Mouse (Mus musculus): ENCODE measurements around the gene Prph2. TPM values are rescaled to one million over a fixed set of nuclear protein-coding genes. Genes with fewer than 3 reads are reported as not detected.

The Prph2 gene
- polyA plus RNA-seq, 1 experiment from 2014 or later = not detected

GRCm38 (mm10) chr17:46897221-46897950 lies 12.9 kb upstream of the Prph2 start:
- peaks cover 4% of the 10 kb centered on the region for H3K36me3 ChIP-seq
- whole genome bisulfite sequencing = 49% methylated on average over 13 of the region's 13 CpGs
- H3K4me2 ChIP-seq (replicated peaks) = no peak overlapping the region
- H3K9ac ChIP-seq (replicated peaks) = no peak overlapping the region
- no peaks in the 10 kb centered on the region for H3K9me3 ChIP-seq
- peaks cover 16% of the 10 kb centered on the region for H3K4me1 ChIP-seq (replicated peaks)
- H3K27ac ChIP-seq = no peak overlapping the region
- H3K27me3 ChIP-seq = no peaks in the 10 kb centered on the region
- ATAC-seq = no peak
- no peak overlapping the region for H3K4me3 ChIP-seq (replicated peaks)

GRCm38 (mm10) chr17:46900941-46901340 lies 9.3 kb upstream of the Prph2 start:
- Histone ChIP-seq H3K9ac (replicated peaks) (no peak overlapping the region), H3K9me3 (no peaks in the 10 kb centered on the region), H3K4me3 (replicated peaks) (no peak overlapping the region), H3K4me1 (replicated peaks) (no peaks in the 10 kb centered on the region), H3K27me3 (no peaks in the 10 kb centered on the region), H3K27ac (no peak overlapping the region), H3K36me3 (no peaks in the 10 kb centered on the region), H3K4me2 (replicated peaks) (no peak overlapping the region)
- 49% methylated on average over 2 of the region's 2 CpGs for WGBS
- no peak for ATAC-seq

GRCm38 (mm10) chr17:46903876-46904490 lies 6.3 kb upstream of the Prph2 start:
- Histone ChIP-seq H3K4me2 (replicated peaks) (no peak overlapping the region), H3K36me3 (no peaks in the 10 kb centered on the region), H3K4me3 (replicated peaks) (no peak overlapping the region), H3K9me3 (no peaks in the 10 kb centered on the region), H3K27ac (no peak overlapping the region), H3K27me3 (no peaks in the 10 kb centered on the region), H3K9ac (replicated peaks) (no peak overlapping the region), H3K4me1 (replicated peaks) (no peaks in the 10 kb centered on the region)
- peak; percentile 78 for ATAC-seq
- 24% methylated on average over 19 of the region's 19 CpGs for WGBS

- Histone ChIP-seq H3K4me2 (replicated peaks) (no peak overlapping the region), H3K27me3 (no peaks in the 10 kb centered on the region), H3K4me3 (replicated peaks) (no peak overlapping the region), H3K4me1 (replicated peaks) (peaks cover 5% of the 10 kb centered on the region; the same call in 1 of the 2 replicates), H3K27ac (peak overlapping the region; percentile 35; the same call in 1 of the 2 replicates), H3K36me3 (no peaks in the 10 kb centered on the region), H3K9ac (replicated peaks) (no peak overlapping the region), H3K9me3 (no peaks in the 10 kb centered on the region)
- 35% methylated on average over 6 of the region's 6 CpGs for WGBS
- 0 out of 2 replicates have a peak, but pooled peaks have one; percentile 30 for ATAC-seq
These were observed 2.1 kb downstream of the Prph2 start for GRCm38 (mm10) chr17:46912331-46912730.

GRCm38 (mm10) chr17:46915129-46915528 lies 4.9 kb downstream of the Prph2 start:
- Histone ChIP-seq H3K4me2 (replicated peaks) (no peak overlapping the region), H3K9ac (replicated peaks) (no peak overlapping the region), H3K4me1 (replicated peaks) (peaks cover 5% of the 10 kb centered on the region; the same call in 1 of the 2 replicates), H3K36me3 (no peaks in the 10 kb centered on the region), H3K27me3 (no peaks in the 10 kb centered on the region), H3K27ac (no peak overlapping the region), H3K9me3 (no peaks in the 10 kb centered on the region), H3K4me3 (replicated peaks) (no peak overlapping the region)
- ATAC-seq = no peak
- 72% methylated on average over 3 of the region's 3 CpGs for WGBS

GRCm38 (mm10) chr17:46918951-46919350 lies 8.7 kb downstream of the Prph2 start:
- WGBS = 49% methylated on average over 4 of the region's 4 CpGs
- no peak for ATAC-seq

GRCm38 (mm10) chr17:46920855-46921254 lies 10.6 kb downstream of the Prph2 start:
- no peak overlapping the region for H3K27ac ChIP-seq
- no peak overlapping the region for H3K9ac ChIP-seq (replicated peaks)
- no peak for ATAC-seq
- H3K4me1 ChIP-seq (replicated peaks) = no peaks in the 10 kb centered on the region
- H3K4me3 ChIP-seq (replicated peaks) = no peak overlapping the region
- H3K27me3 ChIP-seq = no peaks in the 10 kb centered on the region
- H3K9me3 ChIP-seq = no peaks in the 10 kb centered on the region
- H3K36me3 ChIP-seq = no peaks in the 10 kb centered on the region
- H3K4me2 ChIP-seq (replicated peaks) = no peak overlapping the region
- WGBS = 66% methylated on average over 6 of the region's 6 CpGs

More at GRCm38 (mm10) chr17:46918951-46919350, 8.7 kb downstream of the Prph2 start:
- Histone ChIP-seq H3K36me3 (no peaks in the 10 kb centered on the region), H3K4me2 (replicated peaks) (no peak overlapping the region), H3K27ac (no peak overlapping the region), H3K9ac (replicated peaks) (peak overlapping the region; percentile 32; the same call in 1 of the 2 replicates), H3K4me3 (replicated peaks) (no peak overlapping the region), H3K27me3 (no peaks in the 10 kb centered on the region), H3K9me3 (no peaks in the 10 kb centered on the region), H3K4me1 (replicated peaks) (no peaks in the 10 kb centered on the region)

GRCm38 (mm10) chr17:46926192-46926591 lies 15.9 kb downstream of the Prph2 start:
- Histone ChIP-seq H3K27ac (no peak overlapping the region), H3K27me3 (no peaks in the 10 kb centered on the region), H3K4me1 (replicated peaks) (no peaks in the 10 kb centered on the region), H3K9ac (replicated peaks) (no peak overlapping the region), H3K36me3 (peaks cover 34% of the 10 kb centered on the region), H3K4me3 (replicated peaks) (no peak overlapping the region), H3K4me2 (replicated peaks) (no peak overlapping the region), H3K9me3 (no peaks in the 10 kb centered on the region)
- WGBS = 23% methylated on average over 6 of the region's 6 CpGs
- ATAC-seq = no peak

GRCm38 (mm10) chr17:46926941-46927340 lies 16.7 kb downstream of the Prph2 start:
- Histone ChIP-seq H3K27me3 (no peaks in the 10 kb centered on the region), H3K4me2 (replicated peaks) (no peak overlapping the region), H3K4me3 (replicated peaks) (no peak overlapping the region), H3K4me1 (replicated peaks) (no peaks in the 10 kb centered on the region), H3K9me3 (no peaks in the 10 kb centered on the region), H3K36me3 (peaks cover 42% of the 10 kb centered on the region), H3K9ac (replicated peaks) (no peak overlapping the region), H3K27ac (no peak overlapping the region)
- ATAC-seq = no peak
- 77% methylated on average over 3 of the region's 3 CpGs for WGBS

GRCm38 (mm10) chr17:46927781-46928180 lies 17.5 kb downstream of the Prph2 start:
- WGBS = 97% methylated on average over 5 of the region's 5 CpGs
- no peak for ATAC-seq
- no peaks in the 10 kb centered on the region for H3K9me3 ChIP-seq
- H3K4me3 ChIP-seq (replicated peaks) = no peak overlapping the region
- H3K27me3 ChIP-seq = no peaks in the 10 kb centered on the region
- no peak overlapping the region for H3K4me2 ChIP-seq (replicated peaks)
- H3K9ac ChIP-seq (replicated peaks) = no peak overlapping the region
- no peaks in the 10 kb centered on the region for H3K4me1 ChIP-seq (replicated peaks)
- H3K27ac ChIP-seq = no peak overlapping the region
- peaks cover 50% of the 10 kb centered on the region for H3K36me3 ChIP-seq

- ATAC-seq = no peak
- Histone ChIP-seq H3K27me3 (no peaks in the 10 kb centered on the region), H3K4me2 (replicated peaks) (no peak overlapping the region), H3K36me3 (peaks cover 65% of the 10 kb centered on the region), H3K9ac (replicated peaks) (no peak overlapping the region), H3K9me3 (no peaks in the 10 kb centered on the region), H3K27ac (no peak overlapping the region), H3K4me1 (replicated peaks) (no peaks in the 10 kb centered on the region), H3K4me3 (replicated peaks) (no peak overlapping the region)
- 91% methylated on average over 12 of the region's 12 CpGs for WGBS
These were observed 19.0 kb downstream of the Prph2 start for GRCm38 (mm10) chr17:46929277-46929676.

GRCm38 (mm10) chr17:46929897-46930296 lies 19.6 kb downstream of the Prph2 start:
- Histone ChIP-seq H3K4me3 (replicated peaks) (no peak overlapping the region), H3K27me3 (no peaks in the 10 kb centered on the region), H3K27ac (no peak overlapping the region), H3K9ac (replicated peaks) (no peak overlapping the region), H3K36me3 (peaks cover 71% of the 10 kb centered on the region), H3K4me2 (replicated peaks) (no peak overlapping the region), H3K4me1 (replicated peaks) (no peaks in the 10 kb centered on the region), H3K9me3 (no peaks in the 10 kb centered on the region)
- WGBS = 95% methylated on average over 7 of the region's 7 CpGs
- ATAC-seq = no peak
